Mouse (Mus musculus) thymus, adult 2 months (tissue): ENCODE measurements around the gene Trpc7. TPM values are rescaled to one million over a fixed set of nuclear protein-coding genes. Genes with fewer than 3 reads are reported as not detected.

Experiments
- DNase-seq: peaks from one replicate; pipeline ENCODE4 v3.0.0; 2021
- H3K27ac ChIP-seq: fragments of 200-500 bp; 2 replicates; pipeline ENCODE4 v1.5.1; 2012; ENCODE audit warnings: low read length, control low read depth; ENCODE audit not compliant: control insufficient read depth, insufficient read depth
- H3K27me3 ChIP-seq: fragments of 200-500 bp; 2 replicates; pipeline ENCODE4 v1.6.1; 2012; ENCODE audit warnings: mild to moderate bottlenecking, low read length, moderate library complexity, mixed read lengths; ENCODE audit not compliant: control insufficient read depth, insufficient read depth
- H3K36me3 ChIP-seq: fragments of 200-500 bp; 2 replicates; pipeline ENCODE4 v1.6.1; 2012; ENCODE audit warnings: mild to moderate bottlenecking, low read length, moderate library complexity; ENCODE audit not compliant: control insufficient read depth, insufficient read depth
- H3K4me1 ChIP-seq: fragments of 200-500 bp; replicated peaks from 2 replicates; pipeline ENCODE4 v1.6.1; 2012; ENCODE audit warnings: low read length; ENCODE audit not compliant: control insufficient read depth, insufficient read depth
- H3K4me3 ChIP-seq: fragments of 200-500 bp; 2 replicates; pipeline ENCODE4 v1.5.1; 2012; ENCODE audit warnings: mild to moderate bottlenecking, low read length, control low read depth, moderate library complexity; ENCODE audit not compliant: control insufficient read depth, insufficient read depth
- CTCF ChIP-seq: fragments of 200-500 bp; IDR thresholded peaks from 2 replicates; pipeline ENCODE4 v1.5.1; 2012; ENCODE audit warnings: mild to moderate bottlenecking, control low read depth, low read length, moderate library complexity, borderline replicate concordance; ENCODE audit not compliant: control insufficient read depth, poor library complexity, insufficient read depth; ENCODE audit errors: extremely low read depth
- POLR2A ChIP-seq: fragments of 200-500 bp; IDR thresholded peaks from 2 replicates; pipeline ENCODE4 v1.6.1; 2012; ENCODE audit warnings: mild to moderate bottlenecking, low read length, control low read depth, moderate library complexity; ENCODE audit not compliant: control insufficient read depth, poor library complexity, insufficient read depth; ENCODE audit errors: extremely low read depth
- WGBS: fragments of 180-500 bp; shearing (Covaris S2); methylation state at CpG from one replicate; pipeline ENCODE4 v1.1.7; 2018; 5-methylcytosine and 5-hydroxymethylcytosine counted together
- polyA plus RNA-seq: library from polyadenylated mRNA; depleted of rRNA; stranded (reverse); fragments of >200 nt; gene quantifications from 2 replicates; pipeline ENCODE4 v1.2.3, GENCODE M21; 2012

The Trpc7 gene
- polyA plus RNA-seq, 1 experiment, result 0.05 TPM

GRCm38 (mm10) chr13:56795501-56795900 lies 100.3 kb downstream of the Trpc7 start:
- Histone ChIP-seq H3K4me1 (no peaks in the 10 kb centered on the region), H3K36me3 (no peaks in the 10 kb centered on the region), H3K27me3 (0 out of 2 replicates have a peak, but pooled peaks cover 2% of the 10 kb centered on the region), H3K4me3 (no peak overlapping the region), H3K27ac (no peak overlapping the region)
- TF ChIP-seq POLR2A (no peak), CTCF (no peak)
- 87% methylated on average over 7 of the region's 7 CpGs for WGBS
- no peak for DNase-seq

DNA sequence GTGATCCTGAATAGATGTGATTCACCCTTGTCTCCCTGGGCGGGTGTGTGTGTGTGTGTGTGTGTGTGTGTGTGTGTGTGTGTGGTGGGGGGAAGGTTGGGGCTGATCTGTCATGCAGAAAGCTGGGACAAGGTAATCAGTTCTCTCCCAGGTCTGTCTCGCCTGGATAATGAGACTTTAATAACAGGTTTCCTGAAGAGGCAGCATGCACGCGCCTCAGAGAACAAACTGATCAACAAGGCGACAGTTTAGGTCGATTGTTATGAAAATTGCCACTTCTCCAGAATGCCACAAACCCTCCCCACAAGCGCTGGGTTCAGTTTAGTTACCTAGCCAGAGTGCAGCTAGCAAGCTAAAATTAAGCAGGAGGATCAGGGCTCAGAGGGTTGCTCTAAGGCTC lies 101.4 kb downstream of the Trpc7 start:
- H3K4me3 ChIP-seq, result no peak overlapping the region
- H3K27me3 ChIP-seq, result 0 out of 2 replicates have a peak, but pooled peaks cover 2% of the 10 kb centered on the region
- H3K27ac ChIP-seq, result no peak overlapping the region
- H3K4me1 ChIP-seq, result no peaks in the 10 kb centered on the region
- no peak for TF ChIP-seq POLR2A
- TF ChIP-seq CTCF, result no peak
- H3K36me3 ChIP-seq, result no peaks in the 10 kb centered on the region
- WGBS, result 83% methylated on average over 7 of the region's 7 CpGs
- DNase-seq, result no peak

DNA sequence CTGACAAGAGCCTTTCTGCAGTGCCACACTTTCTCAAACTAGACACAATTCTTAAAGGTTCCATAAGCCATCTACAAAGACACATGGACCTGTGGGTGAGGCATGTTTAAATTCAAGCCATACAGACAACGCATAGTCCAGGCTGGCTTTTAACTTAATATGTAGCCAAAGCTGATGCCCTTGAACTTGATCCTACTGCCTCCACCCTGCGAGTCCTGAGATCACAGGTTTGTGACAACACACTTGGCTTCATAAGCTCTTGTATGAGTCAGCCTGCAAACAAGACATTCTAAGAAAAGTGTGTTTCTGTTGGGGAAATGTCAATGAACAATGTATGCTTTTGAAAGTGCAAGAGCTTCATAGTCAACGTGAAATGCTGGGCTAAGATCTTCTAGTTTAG lies 102.9 kb downstream of the Trpc7 start:
- Histone ChIP-seq H3K27ac (no peak overlapping the region), H3K4me1 (no peaks in the 10 kb centered on the region), H3K4me3 (no peak overlapping the region), H3K36me3 (no peaks in the 10 kb centered on the region), H3K27me3 (0 out of 2 replicates have a peak, but pooled peaks cover 2% of the 10 kb centered on the region)
- TF ChIP-seq CTCF, result no peak
- no peak for TF ChIP-seq POLR2A
- WGBS, result 88% methylated on average over 3 of the region's 3 CpGs
- DNase-seq, result no peak

- Histone ChIP-seq H3K4me1 (no peaks in the 10 kb centered on the region), H3K4me3 (no peak overlapping the region), H3K27me3 (0 out of 2 replicates have a peak, but pooled peaks cover 2% of the 10 kb centered on the region), H3K36me3 (no peaks in the 10 kb centered on the region), H3K27ac (no peak overlapping the region)
- 95% methylated on average over 3 of the region's 3 CpGs for WGBS
- TF ChIP-seq POLR2A, result no peak
- no peak for TF ChIP-seq CTCF
- no peak for DNase-seq
Measured at GRCm38 (mm10) chr13:56790683-56791082, 105.1 kb downstream of the Trpc7 start.

DNA sequence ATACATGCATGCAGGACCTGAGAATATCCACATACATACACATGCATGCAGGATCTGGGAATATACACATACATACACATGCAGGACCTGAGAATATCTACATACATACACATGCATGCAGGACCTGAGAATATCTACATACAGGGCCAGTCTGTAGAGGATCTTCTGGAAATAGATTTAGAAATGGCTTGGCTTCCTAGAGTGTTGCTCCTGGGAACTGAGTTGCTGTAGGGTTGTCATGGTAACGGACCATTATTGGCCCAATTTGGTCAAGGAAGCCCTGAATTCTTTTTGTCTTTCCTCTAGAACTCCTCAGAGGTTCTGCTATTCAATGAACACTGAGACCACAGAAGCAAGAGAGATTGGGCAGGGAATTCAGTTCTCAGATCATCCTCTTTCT lies 113.2 kb downstream of the Trpc7 start:
- TF ChIP-seq CTCF, result no peak
- TF ChIP-seq POLR2A, result no peak
- Histone ChIP-seq H3K4me3 (no peak overlapping the region), H3K36me3 (no peaks in the 10 kb centered on the region), H3K4me1 (no peaks in the 10 kb centered on the region), H3K27me3 (no peaks in the 10 kb centered on the region), H3K27ac (no peak overlapping the region)
- WGBS, result 85% methylated on average over 1 of the region's 1 CpGs
- no peak for DNase-seq

GRCm38 (mm10) chr13:56781697-56782096 lies 114.1 kb downstream of the Trpc7 start:
- TF ChIP-seq POLR2A (no peak), CTCF (no peak)
- WGBS, result 93% methylated on average over 3 of the region's 3 CpGs
- Histone ChIP-seq H3K36me3 (no peaks in the 10 kb centered on the region), H3K27ac (no peak overlapping the region), H3K27me3 (no peaks in the 10 kb centered on the region), H3K4me1 (no peaks in the 10 kb centered on the region), H3K4me3 (no peak overlapping the region)
- DNase-seq, result no peak
